Mouse (Mus musculus) cerebellum, postnatal 25 days (tissue): ENCODE data around the gene Pdap1.
"Not testable (repeated sequence)": the region's sequence is repeated elsewhere in the genome, so short reads cannot be mapped to it uniquely, and the experiment has no call there.

Experiments
- DNase-seq, 2 experiments: peaks; one replicate each; pipeline ENCODE4 v3.0.0; 2021; ENCODE audit warnings: mixed read lengths in 2 of 2

Gene Pdap1

GRCm38 (mm10) chr5:145139571-145140519 is at the start of gene Pdap1, which contains the start of gene Bud31:
TSS of gene Pdap1 (minus strand) at chr5:145140238.
TSS of gene Bud31 (plus strand) at chr5:145140362.
- DNase-seq, result peak; percentile 96 to 98

GRCm38 (mm10) chr5:145189416-145189815 is 49.4 kb upstream of the Pdap1 start:
- DNase-seq, result no peak

GRCm38 (mm10) chr5:145185244-145185643 is 45.2 kb upstream of the Pdap1 start:
- no peak for DNase-seq

- no peak for DNase-seq
Measured at GRCm38 (mm10) chr5:145178461-145178980, 38.5 kb upstream of the Pdap1 start.

- DNase-seq, result no peak
Measured at GRCm38 (mm10) chr5:145167306-145167661, 27.2 kb upstream of the Pdap1 start.

GRCm38 (mm10) chr5:145166536-145167305 is 26.7 kb upstream of the Pdap1 start, which contains the start of the genes Ptcd1 and Cpsf4:
TSS of gene Ptcd1 (minus strand) at chr5:145167108.
TSS of gene Cpsf4 (plus strand) at chr5:145167213.
- DNase-seq, result peak; percentile 98 to 99

DNA sequence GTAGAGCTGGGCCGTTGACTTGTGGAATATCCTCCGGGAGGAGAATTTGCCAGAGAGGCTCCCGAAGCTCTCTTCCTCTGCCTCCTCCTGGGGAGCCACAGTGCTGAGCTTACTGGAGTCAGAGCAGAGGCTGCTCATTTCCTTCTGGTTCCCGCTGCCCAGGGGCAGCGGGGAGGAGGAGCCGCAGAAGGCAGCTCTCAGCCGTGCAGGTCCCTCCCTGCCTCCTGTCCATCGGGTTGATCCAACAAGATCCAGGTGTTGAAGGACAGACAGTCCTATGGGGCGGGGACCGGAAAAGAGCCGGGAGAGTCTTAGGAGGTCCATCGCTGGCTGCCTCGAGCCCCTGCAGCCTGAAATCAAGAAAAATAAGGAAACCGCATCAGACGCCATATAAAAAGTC is 25.1 kb upstream of the Pdap1 start:
- DNase-seq, result no peak

- DNase-seq, result no peak
Measured at GRCm38 (mm10) chr5:145164710-145165109, 24.7 kb upstream of the Pdap1 start.

GRCm38 (mm10) chr5:145161361-145161760 is 21.3 kb upstream of the Pdap1 start:
- DNase-seq, result no peak

- no peak for DNase-seq
Measured at GRCm38 (mm10) chr5:145152690-145153089, 12.7 kb upstream of the Pdap1 start.

GRCm38 (mm10) chr5:145149294-145149693 is 9.3 kb upstream of the Pdap1 start:
- DNase-seq, result no peak

DNA sequence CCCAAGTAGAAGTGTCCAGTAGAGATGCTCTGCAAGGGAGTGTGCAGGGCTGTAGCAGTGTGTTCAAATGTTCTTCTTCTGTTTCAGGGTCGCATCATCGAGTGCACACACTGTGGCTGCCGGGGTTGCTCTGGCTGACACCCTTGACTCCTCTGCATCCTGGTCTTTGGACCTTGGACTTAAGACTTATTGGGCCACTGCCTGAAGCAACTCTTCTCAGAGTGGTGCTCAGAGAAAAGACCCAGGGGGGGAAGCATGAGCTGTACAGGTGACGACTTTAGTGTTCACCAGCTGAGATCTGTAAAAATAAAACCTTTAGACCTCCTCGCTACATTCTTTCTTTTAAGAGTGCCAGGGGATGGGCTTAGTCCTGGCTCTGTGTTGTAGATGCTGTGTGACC is 7.7 kb upstream of the Pdap1 start:
- no peak for DNase-seq

- DNase-seq, result peak in 1 of 2 experiments; percentile 21
Measured at GRCm38 (mm10) chr5:145140611-145141010, 573 bp upstream of the Pdap1 start.

GRCm38 (mm10) chr5:145138836-145139235 is 1.2 kb downstream of the Pdap1 start:
- no peak for DNase-seq

DNA sequence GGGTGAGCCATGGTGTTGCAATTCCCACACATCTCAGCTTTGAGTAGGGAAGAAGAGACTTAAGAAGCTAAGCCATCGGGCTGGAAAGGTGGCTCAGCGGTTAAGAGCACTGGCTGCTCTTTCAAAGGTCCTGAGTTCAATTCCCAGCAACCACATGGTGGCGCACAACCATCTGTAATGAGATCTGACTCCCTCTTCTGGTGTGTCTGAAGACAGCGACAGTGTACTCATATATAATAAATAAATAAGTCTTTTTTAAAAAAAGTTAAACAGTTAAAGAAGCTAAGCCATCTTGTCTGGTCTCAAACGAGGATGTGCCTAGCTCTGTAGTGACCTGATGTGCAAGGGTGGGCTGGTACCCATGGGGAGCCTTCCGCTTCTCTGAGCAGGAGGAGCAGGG is 6.8 kb downstream of the Pdap1 start:
- not testable (repeated sequence) for DNase-seq

DNA sequence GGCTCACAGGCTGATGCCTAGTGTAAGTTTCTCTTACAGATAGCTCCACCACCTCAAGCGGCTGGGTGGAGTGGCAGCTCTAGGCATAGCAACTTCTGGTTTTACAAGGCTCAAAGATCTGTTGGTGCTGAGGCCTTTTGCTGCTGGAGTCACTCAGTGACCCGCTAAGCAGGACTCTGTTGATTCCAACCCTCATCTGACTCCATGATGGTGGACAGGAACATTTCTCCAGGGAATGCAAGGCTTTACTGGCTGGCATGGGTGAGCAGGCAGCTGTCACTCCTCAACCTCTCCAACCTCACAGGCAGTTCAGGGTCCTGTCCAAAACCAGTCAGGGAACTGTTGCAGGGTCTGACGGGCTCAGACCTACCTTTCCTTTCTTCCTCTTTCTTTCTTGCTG is 9.0 kb downstream of the Pdap1 start:
- no peak for DNase-seq

DNA sequence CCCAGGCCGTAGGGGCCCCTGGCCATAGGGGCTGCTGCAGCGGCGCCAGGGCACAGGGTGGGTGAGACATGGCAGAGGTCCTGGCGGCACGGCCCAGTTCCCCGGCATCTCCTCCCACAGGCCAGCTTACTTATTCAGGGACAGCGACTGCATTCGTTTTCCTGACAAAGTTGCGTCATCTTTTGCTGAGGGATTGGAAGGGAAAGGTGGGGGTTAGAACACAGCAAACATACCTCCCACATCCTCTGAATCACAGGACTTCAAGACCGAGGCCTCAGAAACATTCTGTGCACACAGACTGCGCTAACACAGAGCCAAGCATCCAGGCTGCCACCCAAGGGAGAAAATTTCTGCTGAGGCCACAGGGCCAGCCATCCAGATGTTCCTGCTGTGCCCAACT is 9.8 kb downstream of the Pdap1 start:
- DNase-seq, result no peak

GRCm38 (mm10) chr5:145129773-145130172 is 10.3 kb downstream of the Pdap1 start:
- not testable (repeated sequence) for DNase-seq

DNA sequence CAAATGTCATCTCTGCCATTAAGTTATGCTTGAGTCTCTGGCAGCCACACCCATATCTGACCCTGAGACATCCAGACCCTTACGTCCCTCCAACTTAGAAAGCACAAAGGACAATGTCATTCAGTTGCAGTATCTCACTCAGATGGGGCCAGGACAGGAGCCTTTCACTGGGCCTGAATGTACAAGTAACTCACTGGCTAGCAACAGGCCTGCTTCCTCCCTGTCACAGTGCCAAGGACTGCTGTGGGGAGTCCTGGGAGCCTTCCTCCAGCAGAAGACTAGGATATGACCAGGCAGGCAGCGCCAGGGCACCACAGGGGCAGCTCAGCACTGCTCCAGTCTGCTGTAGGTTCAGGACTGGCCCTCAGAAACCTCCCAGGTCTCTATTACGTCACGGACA is 10.9 kb downstream of the Pdap1 start:
- DNase-seq, result peak in 1 of 2 experiments; percentile 41

DNA sequence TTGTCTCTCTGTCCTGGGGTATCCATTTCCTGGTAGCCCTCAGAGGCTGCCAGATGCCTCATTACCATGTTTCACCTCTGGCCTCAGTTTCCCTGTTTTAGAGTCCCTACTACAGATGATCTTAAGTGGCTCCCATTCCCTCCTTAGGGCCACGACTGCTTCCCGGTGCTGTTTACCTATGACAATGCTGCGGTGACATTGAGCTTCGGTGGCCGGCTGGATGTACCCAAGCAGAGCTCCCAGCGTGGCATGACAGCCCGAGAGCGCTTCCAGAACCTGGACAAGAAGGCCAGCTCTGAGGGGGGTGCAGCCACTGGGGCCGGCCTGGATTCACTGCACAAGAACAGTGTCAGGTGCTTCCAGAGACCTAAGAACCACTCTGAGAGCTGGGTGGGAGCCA is 13.5 kb downstream of the Pdap1 start:
- no peak for DNase-seq

DNA sequence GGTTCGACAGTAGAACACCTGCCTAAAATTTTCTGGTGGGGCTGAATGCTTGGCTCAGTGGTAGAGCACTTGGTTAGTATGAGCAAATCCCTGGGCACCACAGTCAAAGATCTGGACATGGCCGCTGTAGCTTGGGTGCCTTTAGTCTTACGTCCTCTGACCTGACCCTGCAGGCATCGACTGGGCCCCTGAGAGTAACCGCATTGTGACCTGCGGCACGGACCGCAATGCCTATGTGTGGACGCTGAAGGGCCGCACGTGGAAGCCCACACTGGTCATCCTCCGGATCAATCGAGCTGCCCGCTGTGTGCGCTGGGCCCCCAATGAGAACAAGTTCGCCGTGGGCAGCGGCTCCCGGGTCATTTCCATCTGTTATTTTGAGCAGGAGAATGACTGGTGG is 16.6 kb downstream of the Pdap1 start:
- no peak for DNase-seq

DNA sequence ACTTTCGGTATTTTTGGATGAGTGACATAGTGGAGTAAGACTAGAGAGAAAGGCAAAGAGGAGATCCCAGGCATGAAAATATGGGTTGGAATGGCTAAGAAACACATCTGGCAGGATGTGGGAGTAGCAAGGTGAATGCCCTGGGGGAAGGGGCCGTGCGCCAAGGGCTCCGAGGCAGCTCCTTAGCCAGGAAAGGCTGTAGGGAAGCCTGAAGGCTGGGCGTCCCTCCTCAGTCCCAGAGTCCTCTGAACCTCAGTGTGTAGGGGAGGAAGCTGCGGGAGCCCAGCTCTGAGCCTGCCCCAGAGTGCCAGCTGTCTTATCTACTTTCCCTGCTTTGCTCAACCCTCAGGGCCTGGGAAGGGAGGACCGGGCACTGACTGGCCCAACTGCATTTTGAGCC is 19.1 kb downstream of the Pdap1 start:
- no peak for DNase-seq

DNA sequence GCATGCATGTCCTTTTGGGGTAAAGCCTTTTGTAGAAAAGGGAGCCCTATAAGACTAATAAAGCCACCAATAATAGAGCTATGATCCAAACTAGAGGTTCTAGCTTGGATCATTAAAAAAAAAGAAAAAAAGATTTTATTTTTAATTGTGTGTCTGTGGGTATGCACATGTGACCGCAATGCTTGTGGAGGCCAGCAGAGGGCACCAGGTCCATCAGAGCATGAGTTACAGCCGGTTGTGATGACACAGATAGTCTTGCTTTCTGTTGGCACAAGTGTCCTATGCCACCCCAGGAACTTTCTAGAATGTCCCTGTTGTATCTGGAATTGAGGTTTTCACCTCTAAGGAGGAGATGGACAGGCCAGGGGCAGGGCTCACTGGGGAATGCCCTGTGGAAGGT is 20.7 kb downstream of the Pdap1 start:
- DNase-seq, result no peak
